Mouse (Mus musculus) A20 (cell line): ENCODE measurements around the gene Tfb1m.

Source experiments
- DNase-seq: peaks from one replicate; pipeline ENCODE4 v3.0.0-alpha.2; 2011; ENCODE audit warnings: low read depth, low spot score

The Tfb1m gene

DNA sequence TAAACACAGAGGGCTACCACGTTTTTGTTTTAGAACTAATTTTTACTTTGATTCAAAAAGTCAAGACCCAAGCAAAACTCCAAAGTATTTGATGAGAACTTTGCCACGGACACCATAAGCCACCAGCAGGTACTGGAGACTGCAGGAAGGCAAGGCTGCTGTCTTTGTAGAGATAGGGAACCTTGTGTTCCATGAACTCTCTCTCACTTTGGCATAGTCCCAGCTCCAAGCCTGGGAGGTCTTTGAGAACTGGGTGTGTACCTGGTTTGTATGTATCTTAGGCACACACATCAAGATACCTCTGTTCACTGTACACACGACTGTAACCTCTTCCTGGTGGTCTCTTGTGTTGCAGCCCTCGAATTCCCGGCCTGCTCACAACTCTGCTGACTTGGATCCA, 43.3 kb downstream of the Tfb1m start:
- DNase-seq, result no peak

DNA sequence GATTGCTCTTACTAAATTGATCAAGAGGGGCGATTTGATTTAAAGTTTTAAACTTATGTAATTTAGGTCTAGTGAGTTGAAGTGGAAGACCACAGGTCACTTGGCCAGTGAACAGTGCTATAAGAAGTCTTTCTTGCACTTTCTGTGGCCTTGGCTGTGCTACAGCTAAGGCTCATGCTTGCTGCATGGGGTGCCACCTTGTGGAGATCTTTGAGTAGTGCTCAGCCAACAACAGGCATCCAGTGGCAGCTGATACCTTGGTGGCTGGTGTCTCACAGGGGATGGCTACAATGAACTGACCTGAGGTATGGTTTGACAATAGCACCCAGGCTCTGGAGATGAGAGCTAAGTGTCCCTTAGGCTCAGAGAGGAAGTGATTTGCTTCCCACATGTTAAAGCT, 47.7 kb downstream of the Tfb1m start:
- DNase-seq, result peak; percentile 77

DNA sequence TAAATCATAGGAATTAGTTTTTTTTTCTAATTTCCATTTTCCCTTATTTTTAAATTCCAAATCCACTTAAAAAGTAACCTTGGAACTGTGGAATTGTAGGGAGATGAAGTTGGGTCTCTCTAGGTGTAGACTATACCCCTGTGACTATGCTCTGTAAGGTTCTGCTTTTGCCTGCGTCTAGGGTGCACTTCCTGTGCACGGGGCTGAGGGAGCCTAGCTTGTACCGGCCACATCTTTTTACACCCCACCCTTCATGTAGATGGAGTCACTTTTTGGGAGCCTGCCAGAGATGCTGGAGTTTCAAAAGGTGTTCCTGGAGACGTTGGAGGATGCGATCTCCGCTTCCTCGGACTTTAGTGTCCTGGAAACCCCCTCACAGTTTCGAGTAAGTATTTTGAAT, 51.1 kb downstream of the Tfb1m start:
- DNase-seq, result no peak

DNA sequence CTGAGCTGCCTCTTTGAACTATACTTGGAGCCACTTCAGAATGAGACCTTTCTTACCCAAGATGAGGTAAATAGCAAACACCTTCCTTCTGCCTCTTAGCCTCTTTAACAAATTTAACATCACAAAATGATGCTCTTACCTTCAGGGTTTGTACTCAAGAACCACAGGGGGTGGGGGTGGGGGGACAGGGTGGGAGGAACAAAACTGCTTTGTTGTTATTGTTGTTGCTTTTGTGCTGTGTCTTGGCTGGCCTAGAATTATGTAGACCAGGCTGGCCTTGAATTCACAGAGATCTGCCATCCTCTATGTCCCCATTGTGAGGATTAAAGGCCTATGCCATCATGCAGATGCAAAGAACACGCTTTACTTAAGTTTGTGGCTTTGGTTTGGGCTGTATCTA, 51.9 kb downstream of the Tfb1m start:
- no peak for DNase-seq

DNA sequence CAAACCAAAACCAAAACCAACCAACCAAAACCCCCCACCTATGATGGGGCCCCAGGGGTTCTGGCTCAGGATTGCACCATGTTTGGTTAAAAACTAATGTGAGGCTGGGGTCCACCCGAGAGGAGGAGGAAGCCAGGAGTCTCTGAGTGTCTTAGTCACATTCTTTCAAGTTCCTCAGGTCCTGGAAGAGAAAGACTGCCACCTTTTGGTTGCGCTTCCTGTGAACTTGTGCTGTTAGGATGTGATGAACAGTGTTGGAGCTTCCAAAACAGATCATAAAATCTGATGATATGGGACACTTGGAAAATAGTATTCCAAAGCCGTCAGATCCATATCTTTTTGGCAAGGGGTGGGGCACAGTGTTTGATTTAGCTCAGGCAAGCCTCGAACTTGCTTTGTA, 56.6 kb downstream of the Tfb1m start:
- peak; percentile 36 for DNase-seq

DNA sequence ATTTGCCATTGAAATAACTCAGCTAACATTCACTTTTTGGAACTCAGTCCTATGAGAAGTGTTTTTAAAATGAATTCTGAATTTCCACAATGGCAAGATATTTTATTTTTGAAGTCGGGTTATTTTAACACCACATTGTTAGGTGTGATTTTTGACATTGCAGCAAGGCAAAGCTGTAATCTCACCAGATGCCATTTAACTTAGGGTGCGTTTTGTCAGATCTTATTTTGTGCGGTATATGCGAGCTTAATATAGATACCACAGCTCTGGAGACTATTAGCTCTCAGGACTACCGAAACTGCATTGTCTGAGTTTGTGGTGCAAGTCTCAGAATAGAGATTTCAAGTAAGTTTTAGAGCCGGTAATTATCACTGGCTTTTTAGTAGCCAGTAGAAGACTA, 57.5 kb downstream of the Tfb1m start:
- no peak for DNase-seq

DNA sequence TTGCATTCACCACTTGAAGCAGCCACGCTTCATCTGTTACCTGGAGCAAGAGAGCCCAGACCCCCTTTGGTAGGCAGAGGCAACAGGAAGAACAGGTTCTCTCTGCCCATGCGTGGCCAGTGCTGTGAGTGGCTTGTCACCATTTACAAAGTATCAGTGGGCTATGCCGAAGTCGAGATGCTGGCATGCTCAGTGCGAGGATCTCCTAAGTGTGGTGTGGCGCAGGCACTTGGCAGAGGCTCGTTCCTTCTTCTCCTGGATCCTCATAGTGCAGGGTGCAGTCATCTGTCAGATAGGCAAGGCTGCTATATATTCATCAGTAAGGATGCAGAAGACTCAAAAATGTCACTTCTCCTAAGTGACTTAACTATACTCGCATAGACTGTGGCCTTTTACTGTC, 58.1 kb downstream of the Tfb1m start:
- DNase-seq, result no peak

DNA sequence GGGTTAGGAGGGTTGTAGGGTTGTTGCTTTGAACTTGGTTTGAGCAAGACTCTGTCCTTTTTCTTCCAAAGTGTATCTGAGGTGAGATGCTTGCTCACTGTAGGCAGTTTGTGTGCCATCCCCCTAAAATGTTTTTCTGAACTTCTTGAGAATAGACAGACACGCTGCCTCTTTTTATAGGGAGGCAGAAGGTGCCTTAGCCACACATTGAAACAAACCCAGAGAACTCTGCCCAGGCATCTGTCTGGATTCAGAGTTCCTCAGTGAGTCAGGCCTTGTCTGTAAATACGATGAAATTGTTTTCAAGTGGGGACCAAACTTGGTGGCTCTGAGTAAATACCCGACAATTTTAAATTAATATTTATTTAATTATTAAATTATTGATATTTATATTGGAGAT, 59.0 kb downstream of the Tfb1m start:
- no peak for DNase-seq

DNA sequence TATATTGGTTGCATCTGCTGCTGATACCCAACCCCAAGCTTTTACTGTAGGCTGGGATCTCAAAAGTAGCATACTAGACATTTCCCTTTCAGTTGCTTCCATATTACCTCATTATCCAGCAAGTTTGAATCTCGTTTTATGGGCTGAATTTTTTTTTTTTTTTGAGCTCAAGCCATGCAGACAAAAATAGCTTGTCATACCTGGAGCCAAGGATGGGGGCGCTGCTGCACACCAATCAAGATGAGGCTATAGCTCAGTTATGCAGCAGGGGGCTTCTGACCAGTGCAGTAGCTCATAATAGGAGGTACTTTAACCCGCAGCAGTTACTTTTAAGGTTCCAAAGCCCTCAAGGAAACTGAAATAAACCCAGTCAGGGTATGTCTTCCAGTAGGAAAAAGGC, 59.5 kb downstream of the Tfb1m start:
- peak; percentile 72 for DNase-seq

DNA sequence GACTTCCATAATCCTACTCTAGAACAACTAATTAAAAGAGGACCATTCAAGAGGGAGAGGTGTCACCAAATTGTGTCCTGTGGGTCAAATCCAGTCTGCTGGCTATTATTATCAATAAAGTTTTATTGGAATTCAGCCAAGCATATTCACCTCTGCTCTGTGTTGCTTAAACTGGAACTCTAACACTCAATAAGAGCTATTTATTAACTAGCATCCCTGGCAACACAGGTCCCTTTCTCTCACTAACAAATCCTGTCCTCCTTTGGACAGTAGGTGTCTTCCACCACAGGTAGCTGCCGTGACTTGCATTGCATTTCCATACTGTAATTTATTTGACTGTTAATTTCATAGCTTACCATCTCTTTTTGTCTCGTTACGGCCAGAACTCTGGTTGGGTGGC, 61.5 kb downstream of the Tfb1m start:
- DNase-seq, result no peak

DNA sequence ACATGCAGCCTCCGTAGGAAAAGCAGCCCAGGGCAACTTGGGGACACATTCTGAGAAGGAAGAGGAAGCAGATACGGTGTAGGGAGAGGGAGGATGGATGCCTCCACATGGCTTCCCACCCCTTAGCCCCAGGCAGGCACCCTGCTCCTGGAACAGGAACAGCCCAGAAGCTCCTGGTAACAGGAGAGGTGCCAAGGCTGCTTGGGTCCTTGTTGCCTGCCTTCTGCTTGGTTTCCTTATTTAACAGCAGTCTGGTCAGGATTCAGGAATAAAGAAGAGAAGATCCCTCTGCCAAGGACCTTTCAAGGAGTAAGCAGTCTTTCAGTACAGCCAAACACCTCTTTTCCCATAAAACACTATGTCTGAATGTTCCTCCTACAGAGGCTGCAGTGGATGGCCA, 62.0 kb downstream of the Tfb1m start:
- DNase-seq, result no peak

DNA sequence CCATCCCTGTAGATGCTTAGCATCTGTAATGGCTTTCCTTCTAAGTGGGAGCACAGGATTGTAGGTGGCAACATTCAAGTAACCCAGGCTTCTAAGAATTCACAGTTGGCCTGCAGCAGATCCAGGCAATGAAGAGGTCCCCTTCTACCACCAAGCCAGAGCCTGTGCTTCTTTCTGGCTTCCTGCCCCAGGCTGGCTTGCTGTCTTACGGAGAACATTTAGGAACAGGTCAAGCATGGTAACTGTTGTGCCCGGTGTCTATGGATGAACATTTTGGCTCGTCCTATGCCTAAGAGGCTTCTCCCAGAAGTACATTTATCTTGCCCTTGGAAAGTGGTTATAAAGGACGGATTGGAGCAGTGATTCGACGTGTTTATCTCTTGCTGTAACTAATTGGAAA, 65.9 kb downstream of the Tfb1m start:
- no peak for DNase-seq

DNA sequence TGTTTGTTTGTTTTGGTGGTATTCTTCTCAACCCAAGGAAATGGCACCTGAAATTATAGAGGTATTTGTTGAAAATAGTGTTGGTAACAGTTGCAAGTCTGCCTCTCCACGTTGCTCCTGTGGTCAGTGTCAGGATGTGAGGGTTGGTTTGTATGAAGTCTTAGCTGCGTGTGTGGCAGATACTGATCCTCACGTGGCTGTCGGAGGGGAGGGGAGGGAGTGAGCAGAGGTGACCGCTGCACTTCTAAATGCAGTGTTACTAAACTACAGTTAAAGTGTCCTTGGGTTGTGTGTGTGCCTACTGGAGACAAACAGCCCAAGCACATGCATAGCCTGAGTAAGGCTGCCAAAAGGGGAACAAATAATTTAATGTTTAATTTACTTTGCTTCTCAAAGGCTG, 66.5 kb downstream of the Tfb1m start:
- DNase-seq, result no peak

DNA sequence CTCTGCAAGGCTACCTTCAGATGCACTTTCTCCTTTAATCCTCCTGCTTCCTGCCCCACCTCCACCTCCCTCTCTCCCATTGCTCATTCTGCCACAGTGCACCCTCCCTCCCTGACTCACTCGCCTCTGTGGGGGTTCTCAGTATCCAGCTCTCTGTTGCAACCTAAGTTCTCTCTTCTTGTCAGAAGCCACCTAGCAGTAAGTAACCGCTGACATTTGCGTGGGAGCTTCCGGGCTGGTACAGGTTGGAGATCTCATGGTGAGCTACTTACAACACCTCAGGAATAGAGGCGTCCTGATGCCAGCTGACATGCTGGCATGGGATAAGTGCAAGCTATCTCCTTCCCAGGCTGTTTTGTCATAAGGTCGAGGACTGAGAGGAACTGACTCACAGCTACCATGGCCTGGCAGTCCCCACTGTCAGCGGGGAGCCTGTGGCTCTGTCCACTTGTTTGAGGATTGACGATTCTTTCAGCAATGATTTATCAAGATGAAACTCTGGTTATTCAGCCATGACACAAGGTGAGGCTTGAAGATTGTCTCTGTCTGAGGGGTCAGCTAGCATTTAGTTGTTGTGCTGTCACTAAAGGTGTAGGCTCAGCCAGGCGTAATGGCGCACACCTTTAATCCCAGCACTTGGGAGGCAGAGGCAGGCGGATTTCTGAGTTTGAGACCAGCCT, 67.2 kb downstream of the Tfb1m start:
- DNase-seq, result no peak

DNA sequence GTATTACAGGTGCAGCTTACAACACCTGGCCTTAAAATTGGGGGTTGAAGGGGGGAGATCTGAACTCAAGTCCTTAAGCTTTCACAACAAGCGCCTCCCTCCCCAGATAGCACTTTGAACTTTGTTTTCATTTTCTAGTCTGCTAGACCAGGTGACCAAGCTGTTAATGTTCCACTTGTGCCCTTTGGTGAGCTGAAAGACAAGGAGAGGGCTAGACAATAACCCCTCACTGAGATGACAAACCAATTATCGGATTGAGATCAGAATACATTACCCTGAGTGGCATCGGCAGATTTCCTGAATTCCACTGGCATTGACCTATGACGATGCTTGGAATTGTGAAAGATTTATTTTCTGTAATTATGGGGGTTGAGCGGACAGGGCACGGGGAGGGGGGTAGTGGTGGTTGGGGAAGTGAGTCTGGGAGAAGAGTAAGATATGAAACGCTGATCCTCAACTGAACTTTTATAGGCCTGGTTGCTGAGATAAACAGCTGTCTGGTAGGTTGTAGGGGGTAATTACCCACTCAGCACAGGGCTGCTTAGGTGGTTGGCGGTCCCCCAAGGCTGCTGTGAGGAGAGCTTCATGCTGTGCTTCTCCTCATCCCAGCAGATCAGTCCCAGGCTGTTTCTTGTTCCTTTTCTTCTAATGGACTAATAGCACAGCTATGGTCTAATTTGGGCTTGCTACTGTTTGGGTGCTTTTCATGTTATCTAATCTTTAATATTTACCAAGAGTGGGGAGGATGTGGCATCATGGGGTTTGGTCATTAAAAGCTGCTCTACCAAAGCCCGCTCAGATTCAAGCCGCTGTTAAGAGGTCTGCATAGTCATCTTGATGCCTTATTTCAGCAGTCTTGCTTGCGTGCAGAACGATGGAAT, 69.6 kb downstream of the Tfb1m start:
- DNase-seq, result no peak

DNA sequence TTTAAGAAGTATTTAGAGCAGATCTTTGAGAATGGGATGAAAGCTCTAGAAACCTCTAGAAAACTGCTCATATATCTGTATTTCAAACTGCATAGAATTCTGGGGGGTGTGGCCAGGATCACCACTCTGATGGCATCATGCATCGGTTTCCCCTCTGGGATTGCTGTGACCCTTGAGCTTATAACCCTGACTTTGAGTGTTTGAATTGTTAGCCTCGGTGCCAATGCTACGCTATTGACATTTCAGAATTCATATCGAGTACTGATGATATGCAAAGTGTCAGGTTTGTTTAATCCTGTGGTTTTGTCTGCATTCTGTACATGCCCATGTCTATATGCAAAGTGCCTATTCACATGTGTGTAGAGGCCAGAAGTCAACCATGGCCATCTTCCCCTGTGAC, 70.4 kb downstream of the Tfb1m start:
- no peak for DNase-seq

DNA sequence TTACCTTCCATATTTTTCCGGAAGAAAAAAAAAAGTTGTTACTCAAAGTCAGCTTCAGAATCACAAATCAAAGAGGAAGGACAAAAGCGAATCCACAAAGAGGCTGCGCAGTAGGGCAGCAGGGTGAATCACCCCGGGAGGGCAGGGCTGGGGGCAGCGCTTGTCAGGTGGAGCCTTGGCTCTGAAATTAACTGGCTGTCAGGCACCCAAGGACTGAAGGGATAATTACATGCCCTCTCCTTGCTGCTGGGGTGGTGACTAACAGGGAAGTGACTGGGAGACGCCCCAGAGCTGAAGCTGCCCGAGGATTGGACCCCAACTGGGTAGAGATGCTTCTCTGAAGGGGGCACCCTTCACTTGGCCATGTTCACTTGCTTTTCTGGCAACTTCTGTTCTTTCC, 71.7 kb downstream of the Tfb1m start:
- DNase-seq, result no peak

DNA sequence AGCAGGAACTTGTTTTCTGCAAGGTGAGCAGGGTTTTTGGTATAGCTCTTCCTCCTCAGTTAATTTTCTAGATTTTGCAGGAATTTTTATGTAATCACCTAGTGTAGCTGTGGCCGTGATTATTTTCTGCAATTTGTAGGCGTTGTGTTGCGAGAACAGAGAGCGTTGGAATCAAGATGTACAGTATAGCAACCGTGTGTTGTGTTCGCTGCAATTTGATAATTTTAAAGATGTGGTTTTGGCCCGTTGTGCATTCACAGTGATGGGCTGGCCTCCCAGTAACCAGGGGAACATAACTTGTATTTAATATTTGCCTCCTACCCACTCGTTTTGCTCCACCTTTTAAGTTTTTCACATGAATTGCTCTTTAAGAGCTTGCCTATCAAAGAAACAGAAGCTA, 74.5 kb downstream of the Tfb1m start:
- DNase-seq, result no peak

DNA sequence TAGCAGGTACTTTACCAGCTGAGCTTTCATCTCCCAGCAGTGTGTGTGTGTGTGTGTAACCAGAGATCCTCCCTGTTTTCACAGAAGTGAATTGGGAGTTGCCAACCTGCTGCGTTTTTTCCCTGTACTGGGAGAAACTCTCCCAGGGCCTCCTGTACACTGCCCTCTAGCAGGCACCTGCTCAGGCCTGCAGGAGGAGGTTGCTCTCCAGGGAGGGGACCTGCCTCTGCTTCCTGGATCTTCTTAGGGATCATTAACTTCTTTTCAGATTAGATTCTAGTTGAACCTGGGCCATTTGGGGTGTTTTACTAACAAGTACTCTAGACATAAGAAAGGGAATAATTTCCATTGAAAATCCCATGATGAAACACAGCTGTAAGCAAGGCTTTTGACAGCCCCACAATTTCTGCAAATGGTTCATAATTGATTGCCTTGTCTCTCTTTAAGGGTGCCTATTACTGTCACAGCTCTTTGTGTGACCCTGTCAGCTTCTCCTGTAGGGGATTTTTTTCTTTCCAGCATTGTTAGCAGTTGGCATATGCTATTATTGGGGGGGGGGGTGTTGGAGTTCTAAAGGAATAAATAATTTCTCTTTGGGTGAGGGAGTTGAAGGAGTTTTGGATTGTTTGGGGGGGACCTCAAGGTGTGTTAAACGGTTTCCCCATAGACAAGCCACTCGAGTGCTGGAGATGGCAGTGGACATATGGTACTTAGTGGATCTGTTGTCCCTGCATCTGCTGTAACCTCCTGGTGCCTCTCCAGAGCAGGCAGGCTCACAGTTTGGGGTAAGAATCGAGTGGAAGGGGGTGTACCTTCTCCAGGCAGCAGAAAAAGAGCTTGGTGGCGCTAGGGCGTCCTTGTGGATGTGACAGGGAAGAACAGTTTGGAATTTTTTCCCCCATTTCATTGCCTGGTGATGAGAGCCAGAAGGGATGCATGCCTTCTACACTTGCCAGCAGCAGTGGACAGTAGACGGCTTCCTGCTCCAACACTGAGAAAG, 75.7 kb downstream of the Tfb1m start:
- no peak for DNase-seq

DNA sequence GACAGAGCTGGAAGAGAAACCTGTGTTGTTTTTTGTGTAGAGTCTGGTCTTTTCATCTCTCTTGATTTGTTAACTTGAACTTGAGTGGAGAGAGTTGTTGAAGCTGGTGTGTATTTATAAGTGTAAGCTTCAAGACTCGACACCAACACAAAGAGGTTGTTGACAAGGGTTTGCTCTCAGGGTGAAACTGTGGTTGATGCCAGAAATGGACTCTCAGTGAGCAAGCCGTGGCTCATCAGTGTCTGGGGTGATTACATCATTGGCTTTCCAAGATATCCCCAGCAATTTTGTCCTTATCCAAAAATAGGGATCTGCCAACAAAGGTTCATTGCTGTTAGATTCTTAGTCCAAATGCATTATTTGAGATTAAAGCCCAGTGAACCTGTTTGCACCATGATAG, 81.0 kb downstream of the Tfb1m start:
- no peak for DNase-seq

DNA sequence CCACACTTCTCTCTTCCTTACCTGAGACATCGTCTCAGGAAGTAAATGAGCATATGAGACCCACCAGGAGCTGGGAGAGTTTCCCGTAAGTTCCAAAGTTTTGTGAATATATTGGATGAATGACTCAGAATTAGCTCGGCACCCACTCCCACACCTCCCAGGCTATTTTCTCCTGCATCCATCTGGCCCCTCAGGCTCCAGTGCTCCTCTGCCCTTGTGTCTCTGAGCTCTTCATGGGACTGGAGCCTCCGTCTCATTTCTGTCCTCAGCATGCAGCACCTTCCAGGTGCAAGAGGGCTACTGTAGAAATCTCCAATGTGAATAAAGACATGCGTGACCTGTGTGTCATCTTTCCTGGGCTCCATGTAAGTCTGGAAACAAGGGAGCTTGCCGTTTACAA, 85.6 kb downstream of the Tfb1m start:
- DNase-seq, result no peak
